Mouse (Mus musculus): ENCODE data around the gene Pik3r1. TPM values are rescaled to one million over a fixed set of nuclear protein-coding genes. Genes with fewer than 3 reads are reported as not detected.

The Pik3r1 gene
- total and polyA plus RNA-seq, 2 experiments from 2014 or later, result 16.3 to 31.6 TPM

GRCm38 (mm10) chr13:101694496-101695251, 73.3 kb downstream of the Pik3r1 start:
- Histone ChIP-seq H3K27ac (ENCODE audit: low read depth) (peak overlapping the region; percentile 78), H3K9me3 (replicated peaks; ENCODE audit: control insufficient read depth, low read length) (no peaks in the 10 kb centered on the region), H3K4me2 (ENCODE audit: low read depth, low read length) (peak overlapping the region; percentile 92), H3K4me3 (ENCODE audit: low read depth, low read length) (peak overlapping the region; percentile 76), H3K36me3 (replicated peaks; ENCODE audit: control insufficient read depth, insufficient read depth, low read length) (peaks cover 13% of the 10 kb centered on the region), H3K4me1 (ENCODE audit: control insufficient read depth, insufficient read depth) (peaks cover 37% of the 10 kb centered on the region), H3K9ac (replicated peaks; ENCODE audit: low read depth, low read length) (peak overlapping the region; percentile 64), H3K27me3 (ENCODE audit: control insufficient read depth, insufficient read depth, low read length) (no peaks in the 10 kb centered on the region)
- peak; percentile 60 for ATAC-seq (ENCODE audit: insufficient read depth, low read depth)
- WGBS, result 2% methylated on average over 48 of the region's 48 CpGs
- peak; percentile 38 for DNase-seq (ENCODE audit: low spot score)
- TF ChIP-seq EP300 (IDR thresholded peaks at IDR 0.05; ENCODE audit: low read depth), result no peak
- no peak for TF ChIP-seq CTCF (IDR thresholded peaks at IDR 0.05; ENCODE audit: low read depth)

- peaks cover 10% of the 10 kb centered on the region for H3K36me3 ChIP-seq (replicated peaks; ENCODE audit: control insufficient read depth, insufficient read depth, low read length)
- peak; percentile 69 for ATAC-seq (ENCODE audit: insufficient read depth, low read depth)
- peak overlapping the region; percentile 78 for H3K27ac ChIP-seq (ENCODE audit: low read depth)
- no peaks in the 10 kb centered on the region for H3K27me3 ChIP-seq (ENCODE audit: control insufficient read depth, insufficient read depth, low read length)
- peak overlapping the region; percentile 92 for H3K4me2 ChIP-seq (ENCODE audit: low read depth, low read length)
- peaks cover 37% of the 10 kb centered on the region for H3K4me1 ChIP-seq (ENCODE audit: control insufficient read depth, insufficient read depth)
- H3K4me3 ChIP-seq (ENCODE audit: low read depth, low read length), result peak overlapping the region; percentile 76
- peak overlapping the region; percentile 64 for H3K9ac ChIP-seq (replicated peaks; ENCODE audit: low read depth, low read length)
- peak; percentile 63 for DNase-seq (ENCODE audit: low spot score)
- no peak for TF ChIP-seq EP300 (IDR thresholded peaks at IDR 0.05; ENCODE audit: low read depth)
- peak; percentile 34 for TF ChIP-seq CTCF (IDR thresholded peaks at IDR 0.05; ENCODE audit: low read depth)
- WGBS, result under 1% methylated on average over 12 of the region's 12 CpGs
- no peaks in the 10 kb centered on the region for H3K9me3 ChIP-seq (replicated peaks; ENCODE audit: control insufficient read depth, low read length)
Measured at GRCm38 (mm10) chr13:101693967-101694495, 74.0 kb downstream of the Pik3r1 start.

GRCm38 (mm10) chr13:101692866-101693691, 74.9 kb downstream of the Pik3r1 start:
- ATAC-seq (ENCODE audit: insufficient read depth, low read depth) (no peak), DNase-seq (ENCODE audit: low spot score) (no peak)
- Histone ChIP-seq H3K9me3 (replicated peaks; ENCODE audit: control insufficient read depth, low read length) (no peaks in the 10 kb centered on the region), H3K9ac (replicated peaks; ENCODE audit: low read depth, low read length) (peak overlapping the region; percentile 64; the same call in 1 of the 2 replicates), H3K4me2 (ENCODE audit: low read depth, low read length) (peak overlapping the region; percentile 92), H3K27ac (ENCODE audit: low read depth) (peak overlapping the region; percentile 78), H3K4me3 (ENCODE audit: low read depth, low read length) (peak overlapping the region; percentile 76), H3K27me3 (ENCODE audit: control insufficient read depth, insufficient read depth, low read length) (no peaks in the 10 kb centered on the region), H3K36me3 (replicated peaks; ENCODE audit: control insufficient read depth, insufficient read depth, low read length) (peaks cover 11% of the 10 kb centered on the region), H3K4me1 (ENCODE audit: control insufficient read depth, insufficient read depth) (peaks cover 37% of the 10 kb centered on the region)
- 60% methylated on average over 7 of the region's 7 CpGs for WGBS
- no peak for TF ChIP-seq CTCF (IDR thresholded peaks at IDR 0.05; ENCODE audit: low read depth)
- TF ChIP-seq EP300 (IDR thresholded peaks at IDR 0.05; ENCODE audit: low read depth), result no peak

GRCm38 (mm10) chr13:101692239-101692784, 75.7 kb downstream of the Pik3r1 start:
- H3K4me2 ChIP-seq (ENCODE audit: low read depth, low read length), result peak overlapping the region; percentile 92
- WGBS, result 26% methylated on average over 17 of the region's 17 CpGs
- 0 out of 2 replicates have a peak overlapping the region, but pooled peaks have one; percentile 8 for H3K9ac ChIP-seq (replicated peaks; ENCODE audit: low read depth, low read length)
- TF ChIP-seq EP300 (IDR thresholded peaks at IDR 0.05; ENCODE audit: low read depth) (no peak), CTCF (IDR thresholded peaks at IDR 0.05; ENCODE audit: low read depth) (no peak)
- H3K36me3 ChIP-seq (replicated peaks; ENCODE audit: control insufficient read depth, insufficient read depth, low read length), result peaks cover 19% of the 10 kb centered on the region
- no peaks in the 10 kb centered on the region for H3K9me3 ChIP-seq (replicated peaks; ENCODE audit: control insufficient read depth, low read length)
- peak overlapping the region; percentile 74 for H3K27ac ChIP-seq (ENCODE audit: low read depth)
- H3K4me1 ChIP-seq (ENCODE audit: control insufficient read depth, insufficient read depth), result peaks cover 37% of the 10 kb centered on the region
- no peaks in the 10 kb centered on the region for H3K27me3 ChIP-seq (ENCODE audit: control insufficient read depth, insufficient read depth, low read length)
- H3K4me3 ChIP-seq (ENCODE audit: low read depth, low read length), result peak overlapping the region; percentile 76
- DNase-seq (ENCODE audit: low spot score) (peak; percentile 84), ATAC-seq (ENCODE audit: insufficient read depth, low read depth) (peak; percentile 76)

GRCm38 (mm10) chr13:101691669-101692068, 76.3 kb downstream of the Pik3r1 start:
- Histone ChIP-seq H3K4me3 (ENCODE audit: low read depth, low read length) (peak overlapping the region; percentile 76), H3K27me3 (ENCODE audit: control insufficient read depth, insufficient read depth, low read length) (no peaks in the 10 kb centered on the region), H3K4me2 (ENCODE audit: low read depth, low read length) (peak overlapping the region; percentile 92), H3K36me3 (replicated peaks; ENCODE audit: control insufficient read depth, insufficient read depth, low read length) (peaks cover 25% of the 10 kb centered on the region), H3K4me1 (ENCODE audit: control insufficient read depth, insufficient read depth) (peaks cover 37% of the 10 kb centered on the region), H3K9me3 (replicated peaks; ENCODE audit: control insufficient read depth, low read length) (no peaks in the 10 kb centered on the region), H3K9ac (replicated peaks; ENCODE audit: low read depth, low read length) (peak overlapping the region; percentile 36; the same call in 1 of the 2 replicates), H3K27ac (ENCODE audit: low read depth) (peak overlapping the region; percentile 74)
- TF ChIP-seq EP300 (IDR thresholded peaks at IDR 0.05; ENCODE audit: low read depth) (no peak), CTCF (IDR thresholded peaks at IDR 0.05; ENCODE audit: low read depth) (no peak)
- 38% methylated on average over 6 of the region's 6 CpGs for WGBS
- DNase-seq (ENCODE audit: low spot score), result no peak
- no peak for ATAC-seq (ENCODE audit: insufficient read depth, low read depth)

All from heart, postnatal 0 days (tissue).